Mouse (Mus musculus) monocyte, adult 2 months (primary cell): Measurements from ENCODE around the gene Lefty1.
"Not testable (repeated sequence)": the region's sequence is repeated elsewhere in the genome, so short reads cannot be mapped to it uniquely, and the experiment has no call there.

Experiments used
- DNase-seq, 2 experiments: peaks; one replicate each; pipeline ENCODE4 v3.0.0; 2022; ENCODE audit warnings: low spot score in 2 of 2, low read depth in 1 of 2

Gene Lefty1

DNA sequence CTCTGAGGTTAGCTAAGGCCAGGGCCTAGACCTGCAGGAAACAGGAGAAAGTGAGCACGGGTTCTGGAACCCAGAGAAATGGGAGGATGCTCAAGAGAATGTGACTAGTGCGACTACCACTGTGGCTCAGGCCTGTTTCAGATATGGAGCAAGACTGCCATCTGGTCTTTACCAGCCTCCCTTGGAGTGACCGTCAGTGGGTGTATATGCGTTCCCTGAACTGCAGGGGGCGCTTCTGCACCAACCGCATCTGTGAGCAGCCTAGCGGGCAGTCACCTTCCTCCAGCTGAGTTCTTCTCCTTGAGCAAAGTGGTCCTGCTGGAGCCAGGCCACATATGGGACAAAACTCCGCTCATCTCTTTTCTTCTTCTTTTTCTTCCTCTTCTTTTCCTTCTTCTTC is 15.1 kb upstream of the Lefty1 start:
- DNase-seq: no peak

DNA sequence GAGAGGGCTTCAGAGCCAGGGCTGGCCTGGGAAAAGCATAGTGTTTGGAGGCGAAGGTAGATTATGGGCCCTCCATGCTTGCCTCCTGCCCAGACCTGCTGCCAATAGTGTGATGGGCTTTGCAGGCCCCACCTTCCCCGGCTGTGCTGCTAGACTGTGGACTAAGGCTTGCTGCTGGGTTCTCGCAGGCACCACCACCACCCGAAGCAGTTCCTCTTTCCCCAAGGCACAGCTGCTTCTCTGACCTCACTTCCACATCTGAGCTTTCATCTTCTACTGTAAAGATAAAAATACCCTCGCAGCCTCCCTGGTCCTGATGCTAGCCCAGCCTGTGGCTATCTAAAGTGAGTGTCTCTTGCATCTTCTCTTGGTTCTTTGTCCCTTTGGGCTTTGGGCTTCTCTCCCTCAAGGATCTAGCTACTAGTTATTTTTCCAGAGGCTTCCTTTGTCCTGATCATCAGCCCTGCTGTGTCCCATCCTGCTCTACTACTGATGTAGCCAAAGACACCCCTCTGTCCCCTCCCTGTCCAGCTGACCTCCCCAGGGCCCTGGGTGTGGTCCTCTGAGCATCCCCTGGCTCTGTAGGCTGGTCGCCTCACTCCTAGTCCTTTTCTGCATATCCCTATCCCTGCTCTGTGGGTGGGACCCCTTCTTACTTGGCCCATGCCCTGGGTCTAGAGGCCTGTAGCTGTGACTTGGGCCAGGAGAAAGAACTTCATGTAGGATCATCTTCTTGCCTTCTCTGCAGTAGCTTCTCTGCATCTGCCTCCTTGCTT is 12.4 kb upstream of the Lefty1 start:
- peak in 1 of 2 experiments; percentile 33 for DNase-seq

DNA sequence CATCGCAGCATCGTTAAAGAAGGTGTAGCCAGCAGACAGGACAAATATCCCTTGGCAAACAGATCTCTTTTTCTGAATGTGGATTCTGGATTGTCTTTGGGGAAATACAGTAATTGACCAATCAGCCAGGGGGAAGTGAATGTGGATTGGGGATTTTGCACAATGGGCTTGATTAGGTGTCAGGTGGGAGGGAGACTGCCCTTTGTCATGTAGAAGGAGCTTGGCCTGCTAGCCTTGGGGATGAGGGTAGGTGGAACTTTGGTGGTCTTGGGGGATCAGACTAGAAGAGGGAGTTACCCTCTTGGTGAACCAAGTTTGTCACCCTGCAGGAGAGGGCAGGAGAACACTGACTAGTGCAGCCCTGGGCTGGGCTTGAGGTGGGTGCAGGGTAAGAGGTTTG is 10.1 kb upstream of the Lefty1 start:
- DNase-seq: no peak

DNA sequence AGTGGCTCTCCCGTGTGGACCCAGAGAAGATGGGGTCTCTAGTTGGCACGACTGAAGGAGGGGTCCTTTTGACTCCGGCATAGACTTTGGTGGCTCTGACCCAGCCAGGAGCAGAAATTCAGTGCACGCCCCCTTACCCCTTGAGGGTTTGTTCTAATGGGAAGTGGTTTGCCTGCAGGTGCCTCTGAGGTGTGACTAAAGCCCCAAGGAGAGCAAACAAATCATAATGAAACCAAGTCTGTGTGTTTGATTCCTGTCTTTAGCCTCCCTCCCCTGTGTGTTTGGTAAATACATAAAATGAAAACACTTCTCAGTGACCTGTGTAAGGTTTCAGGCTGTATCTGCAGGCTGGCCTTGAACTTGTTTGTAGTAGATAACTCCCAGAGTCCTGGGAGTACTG is 8.5 kb upstream of the Lefty1 start:
- no peak for DNase-seq

DNA sequence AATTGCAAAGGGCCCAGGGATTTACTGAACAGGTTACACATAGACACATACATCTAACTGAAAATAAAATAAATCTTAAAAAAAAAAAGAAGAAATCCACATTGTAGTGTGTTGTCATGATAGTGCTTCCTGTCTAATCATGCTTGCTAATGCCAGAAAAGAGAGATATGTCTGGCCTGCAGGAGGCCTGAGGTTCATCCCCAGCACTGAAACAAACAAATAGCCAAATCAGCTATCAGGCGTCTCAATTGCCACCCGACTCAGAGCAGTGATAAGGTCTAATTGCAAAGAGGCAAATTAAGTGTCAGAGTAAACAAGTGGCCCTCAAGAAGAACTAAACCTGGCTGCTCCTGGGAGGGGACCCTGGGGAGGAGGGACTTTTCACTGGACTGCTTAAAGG is 5.2 kb upstream of the Lefty1 start:
- no peak for DNase-seq

DNA sequence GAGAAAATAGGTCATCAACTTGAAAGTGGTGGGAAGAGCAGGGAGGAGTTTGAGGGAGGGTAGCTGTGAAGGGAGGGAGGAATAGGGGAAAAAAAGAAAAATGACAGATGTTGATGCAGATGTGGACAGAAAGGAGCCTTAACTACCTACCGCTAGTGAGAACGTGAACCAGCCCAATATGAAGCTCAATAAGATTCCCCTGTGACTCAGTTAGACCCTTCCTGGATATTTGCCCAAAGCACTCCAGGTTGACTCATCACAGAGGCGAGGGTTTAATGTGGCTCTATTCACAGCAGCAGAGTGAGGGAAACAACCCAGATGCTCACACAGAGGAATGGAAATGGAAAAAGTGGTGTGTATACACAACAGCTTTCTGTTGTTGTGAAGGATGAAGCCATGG is 3.7 kb upstream of the Lefty1 start:
- DNase-seq: no peak

DNA sequence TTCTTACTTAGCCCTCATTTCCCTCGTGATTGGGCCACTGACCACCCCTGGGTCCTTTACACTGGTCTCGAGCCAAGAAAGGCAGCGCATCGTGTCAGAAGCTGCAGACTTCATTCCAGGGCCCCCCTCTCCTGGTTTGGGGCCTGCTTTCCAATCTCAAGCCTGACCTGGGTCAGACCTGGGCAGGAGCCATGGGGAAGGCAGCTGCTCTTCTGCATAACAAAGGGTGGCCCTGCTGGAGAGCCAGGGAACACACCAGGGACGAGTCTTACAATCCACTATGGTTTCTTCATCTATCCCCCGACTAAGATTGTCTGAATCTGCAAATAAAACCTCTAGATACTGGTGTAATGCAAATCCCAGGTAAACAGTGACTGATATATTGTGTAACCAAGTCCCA is 1.2 kb upstream of the Lefty1 start:
- no peak for DNase-seq

DNA sequence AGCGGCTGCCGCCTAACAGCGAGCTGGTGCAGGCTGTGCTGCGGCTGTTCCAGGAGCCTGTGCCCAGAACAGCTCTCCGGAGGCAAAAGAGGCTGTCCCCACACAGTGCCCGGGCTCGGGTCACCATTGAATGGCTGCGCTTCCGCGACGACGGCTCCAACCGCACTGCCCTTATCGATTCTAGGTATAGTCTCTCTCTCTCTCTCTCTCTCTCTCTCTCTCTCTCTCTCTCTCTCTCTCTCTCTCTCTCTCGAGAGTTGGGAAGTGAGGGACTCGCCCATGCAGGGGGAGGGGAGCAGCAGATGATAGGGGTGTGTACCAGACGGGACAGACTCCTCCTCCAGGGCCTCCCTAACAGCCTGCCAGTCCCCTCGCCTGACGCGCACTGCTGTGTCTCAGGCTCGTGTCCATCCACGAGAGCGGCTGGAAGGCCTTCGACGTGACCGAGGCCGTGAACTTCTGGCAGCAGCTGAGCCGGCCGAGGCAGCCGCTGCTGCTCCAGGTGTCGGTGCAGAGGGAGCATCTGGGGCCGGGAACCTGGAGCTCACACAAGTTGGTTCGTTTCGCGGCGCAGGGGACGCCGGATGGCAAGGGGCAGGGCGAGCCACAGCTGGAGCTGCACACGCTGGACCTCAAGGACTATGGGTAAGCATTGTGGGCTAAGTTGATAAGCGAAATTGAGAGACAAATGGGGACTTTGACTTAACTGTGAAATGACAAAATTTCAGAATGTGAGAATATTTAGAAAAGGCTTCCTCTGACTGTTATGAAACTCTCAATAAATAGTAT is 2.0 kb downstream of the Lefty1 start:
- not testable (repeated sequence) for DNase-seq

DNA sequence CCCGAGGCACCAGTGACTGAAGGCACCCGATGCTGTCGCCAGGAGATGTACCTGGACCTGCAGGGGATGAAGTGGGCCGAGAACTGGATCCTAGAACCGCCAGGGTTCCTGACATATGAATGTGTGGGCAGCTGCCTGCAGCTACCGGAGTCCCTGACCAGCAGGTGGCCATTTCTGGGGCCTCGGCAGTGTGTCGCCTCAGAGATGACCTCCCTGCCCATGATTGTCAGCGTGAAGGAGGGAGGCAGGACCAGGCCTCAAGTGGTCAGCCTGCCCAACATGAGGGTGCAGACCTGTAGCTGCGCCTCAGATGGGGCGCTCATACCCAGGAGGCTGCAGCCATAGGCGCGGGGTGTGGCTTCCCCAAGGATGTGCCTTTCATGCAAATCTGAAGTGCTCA is 2.8 kb downstream of the Lefty1 start:
- not testable (repeated sequence) for DNase-seq

DNA sequence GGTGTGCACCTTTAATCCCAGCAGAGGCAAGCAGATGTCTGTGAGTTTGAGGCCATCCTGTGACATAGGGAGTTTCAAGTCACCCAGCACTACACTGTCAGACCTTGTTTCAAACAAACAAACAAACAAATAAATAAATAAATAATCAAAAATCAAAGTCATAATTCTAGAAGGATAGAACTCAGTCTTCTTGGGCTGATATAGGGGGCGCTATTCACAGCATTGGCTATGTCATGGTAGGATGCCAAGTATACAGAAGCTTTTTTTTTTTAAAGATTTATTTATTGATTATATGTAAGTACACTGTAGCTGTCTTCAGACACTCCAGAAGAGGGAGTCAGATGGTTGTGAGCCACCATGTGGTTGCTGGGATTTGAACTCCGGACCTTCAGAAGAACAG is 4.0 kb downstream of the Lefty1 start:
- not testable (repeated sequence) for DNase-seq

DNA sequence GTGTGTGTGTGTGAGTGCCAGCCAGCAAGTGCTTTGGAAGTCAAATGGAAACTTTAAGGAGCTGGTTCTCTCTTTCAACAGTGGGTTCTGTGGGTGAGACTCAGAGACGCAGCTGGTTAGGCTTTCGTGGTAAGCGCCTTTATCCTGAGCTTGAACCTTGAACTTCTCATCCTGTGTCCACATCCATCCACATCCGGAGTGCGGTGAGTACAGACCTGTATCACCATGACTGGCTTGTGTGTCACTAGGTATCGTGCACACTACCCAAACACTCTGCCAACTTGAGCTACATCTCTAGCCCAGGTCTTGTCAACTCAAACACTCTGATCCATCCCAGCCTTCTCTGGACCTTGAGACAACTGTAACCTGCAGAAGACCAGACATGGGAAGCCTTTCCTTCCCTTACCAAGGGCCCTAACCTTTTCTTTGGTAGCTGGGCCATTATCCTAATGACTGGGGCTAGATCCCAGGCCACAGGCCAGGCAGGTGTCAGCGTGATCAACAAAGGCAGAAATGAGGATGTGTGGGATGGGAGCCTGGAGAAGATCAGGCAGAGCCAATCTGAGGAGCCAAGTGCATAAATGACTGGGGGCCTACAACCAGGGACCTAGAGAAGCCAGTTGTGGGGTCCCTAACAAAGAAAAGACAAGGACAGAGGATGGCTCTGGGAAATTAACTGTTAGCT is 6.1 kb downstream of the Lefty1 start:
- DNase-seq: no peak

DNA sequence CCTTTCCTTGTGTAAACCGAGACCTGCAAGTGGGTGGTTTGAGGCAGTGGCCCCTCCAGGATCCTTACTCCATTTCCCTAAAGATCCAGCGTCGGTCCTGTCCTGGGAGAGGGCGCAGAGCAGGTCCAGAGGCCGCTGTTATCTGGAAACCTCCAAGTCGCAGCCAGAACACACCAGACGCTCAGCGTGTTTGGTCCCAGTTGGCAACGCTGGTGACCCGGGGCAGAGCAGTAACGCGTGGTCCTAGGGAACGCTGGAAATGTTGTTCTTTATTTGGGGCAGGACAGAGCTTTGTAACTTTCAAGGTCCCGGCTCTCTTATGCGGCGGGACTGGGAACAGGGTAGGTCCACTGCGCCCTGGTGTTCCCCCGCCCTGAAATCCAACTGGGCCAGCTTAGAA is 6.9 kb downstream of the Lefty1 start:
- no peak for DNase-seq

DNA sequence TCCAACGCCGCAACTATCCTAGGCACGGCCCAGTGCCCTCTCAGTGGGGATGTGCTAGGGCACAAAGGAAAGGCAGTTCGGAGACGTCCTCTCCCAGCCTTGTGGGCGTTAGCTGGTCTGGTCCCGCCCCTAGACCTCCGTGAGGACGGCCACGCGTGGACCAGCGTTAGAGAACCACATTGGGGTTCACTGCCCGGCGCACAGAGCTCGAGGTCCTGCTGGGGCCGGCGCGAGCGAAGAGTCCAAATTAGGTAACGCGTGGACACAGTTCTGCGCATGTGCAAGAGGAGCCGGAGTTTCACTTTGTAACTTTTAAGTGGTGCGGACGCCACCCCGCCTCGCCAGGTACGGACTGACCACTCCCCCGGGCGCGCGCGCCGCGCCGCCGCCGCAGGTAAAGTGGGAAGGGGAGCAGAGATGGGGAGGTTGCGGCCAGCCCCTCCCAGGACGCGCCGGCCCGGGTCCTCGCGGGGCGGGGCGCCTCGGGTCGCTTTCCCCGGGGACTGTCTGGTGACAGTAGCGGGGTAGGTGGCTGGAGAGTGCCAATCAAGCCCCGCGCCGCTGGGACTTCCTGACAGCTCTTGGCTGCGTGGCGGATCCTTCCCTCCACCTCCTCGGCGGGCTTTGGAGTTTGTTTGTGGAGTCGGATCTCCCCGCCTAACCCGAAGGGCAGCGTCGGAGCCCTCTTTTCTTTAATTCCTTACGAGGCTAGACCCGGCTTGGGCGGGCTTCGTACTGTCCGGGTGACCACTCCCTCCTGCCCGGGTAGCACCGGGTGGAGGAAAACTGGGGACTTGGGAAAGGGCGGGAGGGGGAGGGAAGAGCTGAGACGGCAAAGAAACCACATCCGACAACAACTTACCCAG is 7.6 kb downstream of the Lefty1 start, which contains the start of gene Tmem63a:
Gene Tmem63a (plus strand): TSS at position 179 of the 866 bp plus-strand sequence.
- peak; percentile 21 to 62 for DNase-seq

DNA sequence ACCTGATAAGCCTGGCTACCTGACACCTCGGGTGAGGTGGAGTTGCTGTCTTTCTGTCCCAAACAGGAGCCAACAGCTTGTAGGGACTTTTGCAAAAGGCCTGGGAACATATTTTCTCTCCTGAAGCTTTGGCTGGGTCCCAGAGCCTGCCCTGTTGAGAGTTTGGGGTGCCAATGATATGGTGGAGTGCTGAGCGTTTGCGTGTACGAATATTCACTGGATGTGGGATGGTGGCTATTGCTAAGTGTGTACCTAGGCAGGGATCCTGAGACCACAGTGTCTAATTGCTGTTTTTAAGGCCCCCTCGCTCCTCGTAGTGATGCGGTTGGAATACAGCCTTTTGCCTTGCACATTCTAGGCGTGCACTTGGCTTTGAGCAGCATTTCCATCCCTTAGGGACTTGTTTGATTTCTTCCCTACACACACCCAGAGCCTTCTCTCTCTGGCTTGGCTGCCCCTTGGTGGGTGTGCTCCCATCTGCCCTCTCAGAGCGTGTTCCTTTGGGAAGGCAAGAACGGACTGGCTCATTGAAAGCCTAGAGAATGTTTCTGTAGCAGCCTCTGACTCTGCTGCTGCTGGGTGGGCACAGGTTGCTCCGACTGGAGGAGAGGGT is 8.3 kb downstream of the Lefty1 start:
- DNase-seq: no peak

DNA sequence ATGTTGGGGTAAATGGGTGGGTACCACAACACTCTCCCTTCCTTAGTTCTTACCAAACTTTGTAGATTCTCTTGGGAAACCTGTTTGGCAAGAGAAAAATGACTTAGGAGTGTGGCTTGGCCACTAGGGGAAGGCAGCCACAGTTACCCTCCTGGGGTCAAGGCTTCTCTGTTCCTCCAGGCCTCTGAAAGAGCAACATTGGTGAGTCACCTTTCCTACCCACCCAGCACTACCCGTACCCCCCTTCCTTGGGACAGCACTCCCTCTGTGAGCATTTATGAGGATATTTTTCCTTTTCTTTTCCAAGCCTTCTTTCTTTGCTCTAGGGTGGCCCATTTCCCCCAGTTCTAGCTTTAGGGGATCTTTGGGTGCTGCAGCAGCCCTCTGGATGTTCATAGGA is 9.1 kb downstream of the Lefty1 start:
- DNase-seq: peak in 1 of 2 experiments; percentile 18

DNA sequence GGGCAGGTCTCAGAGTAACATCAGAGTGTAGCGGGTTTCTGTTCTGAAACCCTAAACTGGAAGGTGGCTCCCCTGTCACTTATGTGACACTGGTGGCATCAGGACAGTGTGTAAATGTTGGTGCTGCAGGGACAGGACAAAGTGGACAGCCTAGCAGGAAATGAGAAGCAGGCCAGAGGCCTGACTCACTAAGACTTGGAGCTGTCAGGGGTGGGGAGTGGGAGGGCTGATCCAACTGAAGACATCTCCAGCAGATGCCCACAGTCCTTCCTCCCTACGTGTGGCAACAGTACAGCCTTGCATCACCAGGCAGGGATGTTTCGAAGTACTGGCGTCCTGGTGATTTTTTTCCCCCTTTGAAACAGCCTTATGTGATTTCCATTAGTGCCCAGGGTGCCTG is 9.7 kb downstream of the Lefty1 start:
- DNase-seq: peak; percentile 26 to 59

DNA sequence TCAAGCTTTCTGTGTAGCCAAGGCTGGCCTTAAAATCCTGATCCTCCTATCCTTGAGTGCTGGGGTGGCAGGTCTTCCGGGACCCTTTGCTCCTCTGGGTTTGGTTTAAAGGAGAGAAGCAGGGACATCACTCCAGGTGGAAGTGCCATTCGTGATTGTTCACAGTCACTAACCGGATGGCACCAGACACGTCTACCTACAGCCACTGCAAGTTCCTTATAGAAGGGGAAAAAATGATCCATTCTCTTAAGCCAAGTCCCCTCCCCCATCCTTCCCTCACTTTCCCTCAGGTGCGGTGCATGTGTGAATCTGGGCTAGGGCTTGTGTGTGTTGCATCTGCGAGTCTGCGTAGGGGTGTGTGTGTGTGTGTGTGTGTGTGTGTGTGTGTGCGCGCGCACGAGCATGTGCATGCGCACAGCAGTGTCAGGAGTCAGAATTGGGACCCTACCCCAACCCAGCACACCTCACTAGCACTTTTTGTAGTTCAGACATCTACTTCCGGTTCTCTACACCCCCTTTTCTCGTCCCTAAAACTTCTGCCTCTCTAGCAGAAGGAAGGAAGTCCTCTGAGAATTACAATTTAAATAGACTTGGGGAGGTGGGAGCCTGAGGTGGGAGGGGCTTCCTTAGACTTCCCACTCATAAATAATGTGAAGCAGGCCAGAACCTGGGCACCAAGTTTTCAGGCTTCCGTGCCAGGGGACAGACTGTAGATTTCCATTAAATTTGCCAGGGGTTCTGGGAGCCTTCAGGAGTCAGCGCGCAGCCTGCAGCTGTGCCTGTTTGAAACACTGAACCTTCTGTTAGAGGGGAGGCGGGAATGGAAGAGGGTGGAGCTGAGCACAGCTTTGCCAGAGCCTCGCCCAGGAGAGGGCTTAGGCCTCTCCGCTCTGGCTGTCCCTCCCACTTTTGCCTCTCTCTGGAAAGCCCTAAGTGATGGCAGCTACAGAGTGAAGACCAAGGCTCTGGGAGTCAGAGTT is 10.5 kb downstream of the Lefty1 start:
- DNase-seq: no peak

DNA sequence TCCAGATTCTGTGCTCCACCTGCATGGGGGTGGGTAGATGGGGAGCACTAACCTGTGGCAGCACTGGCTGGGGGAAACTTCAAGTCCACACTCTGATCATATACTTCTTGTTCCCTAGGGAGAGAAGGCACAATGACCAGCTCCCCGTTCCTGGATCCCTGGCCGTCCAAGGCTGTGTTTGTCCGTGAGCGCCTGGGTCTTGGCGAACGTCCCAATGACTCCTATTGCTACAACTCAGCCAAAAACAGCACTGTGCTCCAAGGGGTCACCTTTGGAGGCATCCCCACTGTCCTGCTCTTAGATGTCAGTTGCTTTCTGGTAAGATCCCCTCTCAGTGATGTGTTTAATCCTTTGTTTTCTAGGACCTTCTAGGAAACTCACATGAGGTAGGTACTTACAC is 11.6 kb downstream of the Lefty1 start:
- no peak for DNase-seq

DNA sequence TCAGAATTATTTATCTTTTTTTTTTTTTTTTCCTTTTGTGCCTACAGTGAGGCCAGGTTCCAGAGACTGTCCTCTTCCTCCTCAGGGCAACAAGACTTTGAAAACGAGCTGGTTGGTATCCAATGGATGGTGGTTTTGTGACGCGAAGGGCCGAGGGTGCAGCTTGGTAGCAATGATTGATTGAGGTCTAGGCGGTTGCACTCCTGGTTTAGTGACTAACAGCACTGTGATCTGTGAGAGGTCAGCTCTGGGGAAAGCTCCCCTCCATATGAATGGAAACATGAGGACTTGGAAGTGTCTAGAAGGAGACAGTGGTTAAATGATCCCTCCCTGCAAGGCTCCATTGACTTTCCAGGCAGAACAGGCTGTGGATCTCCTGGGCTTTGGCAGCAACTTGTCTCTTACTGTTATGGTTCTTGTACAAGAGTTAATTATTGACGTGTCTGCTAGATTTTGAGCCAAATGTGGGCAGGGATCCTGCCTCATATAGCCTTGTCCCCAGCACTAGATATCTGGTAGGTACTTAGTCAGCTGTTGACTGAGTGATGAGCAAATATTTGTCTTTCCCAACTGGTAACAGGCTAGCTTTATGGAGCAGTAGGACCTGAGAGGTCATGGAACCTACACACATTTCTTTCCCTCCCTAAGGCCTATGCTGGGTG is 17.4 kb downstream of the Lefty1 start:
- DNase-seq: no peak
